Mouse (Mus musculus) CH12.LX (cell line): ENCODE measurements around the gene Banf2. TPM values are rescaled to one million over a fixed set of nuclear protein-coding genes. Genes with fewer than 3 reads are reported as not detected.

Experiments
- DNase-seq: peaks from one replicate; pipeline ENCODE4 v3.0.0-alpha.2; 2013; ENCODE audit errors: extremely low read depth
- H3K27ac ChIP-seq: 2 replicates; pipeline ENCODE4 v1.5.1; 2012; ENCODE audit warnings: low read depth, mild to moderate bottlenecking, control low read depth, moderate library complexity; ENCODE audit not compliant: insufficient read depth
- H3K27me3 ChIP-seq: replicated peaks from 2 replicates; pipeline ENCODE3; 2012; ENCODE audit warnings: inconsistent platforms
- H3K36me3 ChIP-seq, 2 experiments: replicated peaks in 1 of 2; 2 replicates each; pipeline versions ENCODE3 to v1.6.1; 2012; ENCODE audit warnings: inconsistent platforms in 1 of 2, low read length in 1 of 2, mild to moderate bottlenecking in 1 of 2, mixed read lengths in 1 of 2, moderate library complexity in 1 of 2; ENCODE audit not compliant: control insufficient read depth in 1 of 2, insufficient read depth in 1 of 2
- H3K4me1 ChIP-seq, 2 experiments: 2 replicates each; pipeline ENCODE4 v1.6.1; 2012; ENCODE audit warnings: inconsistent platforms in 1 of 2, moderate library complexity in 1 of 2; ENCODE audit not compliant: insufficient read depth in 2 of 2, control insufficient read depth in 1 of 2
- H3K4me2 ChIP-seq: 2 replicates; pipeline ENCODE4 v1.6.1; 2012; ENCODE audit warnings: low read depth, mild to moderate bottlenecking, control low read depth; ENCODE audit not compliant: poor library complexity, insufficient read depth, severe bottlenecking
- H3K4me3 ChIP-seq, 3 experiments: fragments of 150-350 bp in 1 of 3; sonication (generic) in 1 of 3; replicated peaks in 1 of 3; 2 replicates each; pipeline versions ENCODE3 to v1.5.1; 2011 to 2012; ENCODE audit warnings: low read depth in 2 of 3, low read length in 2 of 3, mild to moderate bottlenecking in 2 of 3, moderate library complexity in 2 of 3, control low read depth in 1 of 3, improper control_type of control experiment in 1 of 3, inconsistent platforms in 1 of 3, mixed read lengths in 1 of 3; ENCODE audit not compliant: poor library complexity in 1 of 3
- H3K79me2 ChIP-seq: replicated peaks from 2 replicates; pipeline ENCODE4 v1.6.1; 2012; ENCODE audit warnings: mild to moderate bottlenecking, moderate library complexity; ENCODE audit not compliant: control insufficient read depth, poor library complexity, insufficient read depth, severe bottlenecking; ENCODE audit errors: extremely low read depth
- H3K9ac ChIP-seq: 2 replicates; pipeline ENCODE4 v1.6.1; 2012; ENCODE audit warnings: low read depth, mild to moderate bottlenecking, control low read depth, moderate library complexity; ENCODE audit not compliant: insufficient read depth
- H3K9me3 ChIP-seq: replicated peaks from 2 replicates; pipeline ENCODE3; 2012; ENCODE audit warnings: low read length, inconsistent platforms, mixed read lengths
- ELF1 ChIP-seq: IDR thresholded peaks from 2 replicates; pipeline ENCODE4 v1.6.1; 2014; ENCODE audit warnings: low read depth, mild to moderate bottlenecking, inconsistent platforms, low read length, improper control_type of control experiment
- ETS1 ChIP-seq: conservative IDR thresholded peaks from 2 replicates; pipeline ENCODE4 v1.6.1; 2012; ENCODE audit warnings: low read depth, mild to moderate bottlenecking, inconsistent platforms, low read length, improper control_type of control experiment, moderate library complexity
- HCFC1 ChIP-seq: IDR thresholded peaks from 2 replicates; pipeline ENCODE4 v1.6.1; 2012; ENCODE audit warnings: low read depth, mild to moderate bottlenecking, inconsistent platforms, low read length, improper control_type of control experiment
- IRF4 ChIP-seq: IDR thresholded peaks from 2 replicates; pipeline ENCODE4 v1.6.1; 2014; ENCODE audit warnings: low read depth, mild to moderate bottlenecking, inconsistent platforms, low read length, improper control_type of control experiment
- JUN ChIP-seq: IDR thresholded peaks from 2 replicates; pipeline ENCODE4 v1.6.1; 2011; ENCODE audit warnings: low read depth, mild to moderate bottlenecking, low read length, improper control_type of control experiment, moderate library complexity; ENCODE audit not compliant: insufficient read depth
- KAT2A ChIP-seq: IDR thresholded peaks from 2 replicates; pipeline ENCODE4 v1.6.1; 2012; ENCODE audit warnings: low read length, improper control_type of control experiment, inconsistent platforms; ENCODE audit not compliant: insufficient replicate concordance
- MAFK ChIP-seq: IDR thresholded peaks from 2 replicates; pipeline ENCODE4 v1.6.1; 2011; ENCODE audit warnings: low read length, improper control_type of control experiment; ENCODE audit not compliant: insufficient replicate concordance
- MEF2A ChIP-seq: IDR thresholded peaks from 2 replicates; pipeline ENCODE4 v1.6.1; 2014; ENCODE audit warnings: low read depth, mild to moderate bottlenecking, inconsistent platforms, low read length, improper control_type of control experiment, borderline replicate concordance
- MXI1 ChIP-seq: IDR thresholded peaks from 2 replicates; pipeline ENCODE4 v1.6.1; 2011; ENCODE audit warnings: mild to moderate bottlenecking, low read depth, low read length, improper control_type of control experiment
- RAD21 ChIP-seq: IDR thresholded peaks from 2 replicates; pipeline ENCODE4 v1.6.1; 2011; ENCODE audit warnings: low read depth, mild to moderate bottlenecking, low read length, improper control_type of control experiment, moderate library complexity
- SIN3A ChIP-seq: IDR thresholded peaks from 2 replicates; pipeline ENCODE4 v1.6.1; 2012; ENCODE audit warnings: low read length, improper control_type of control experiment, inconsistent platforms
- TBP ChIP-seq: conservative IDR thresholded peaks from 2 replicates; pipeline ENCODE4 v1.6.1; 2011; ENCODE audit warnings: low read depth, low read length, improper control_type of control experiment
- TCF12 ChIP-seq: IDR thresholded peaks from 2 replicates; pipeline ENCODE4 v1.6.1; 2014; ENCODE audit warnings: low read depth, mild to moderate bottlenecking, inconsistent platforms, low read length, improper control_type of control experiment
- ZKSCAN1 ChIP-seq: IDR thresholded peaks from 2 replicates; pipeline ENCODE4 v1.6.1; 2012; ENCODE audit warnings: low read depth, inconsistent platforms, low read length, improper control_type of control experiment, borderline replicate concordance
- ZNF384 ChIP-seq: IDR thresholded peaks from 2 replicates; pipeline ENCODE4 v1.6.1; 2012; ENCODE audit warnings: low read depth, low read length, improper control_type of control experiment, inconsistent platforms
- dilution Hi-C: fragments of 300-500 bp; cut with MboI; formaldehyde crosslinking; loops from 2 replicates; pipeline ENCODE4 v1.14.3; 2020; ENCODE audit warnings: low sequenced_read_pairs; ENCODE audit not compliant: extremely low pct_unique_long_range_greater_than_20kb, extremely low pct_ligation_motif_present
- in situ Hi-C: fragments of 300-500 bp; cut with MboI; formaldehyde crosslinking; loops from 3 replicates; pipeline ENCODE4 v1.14.3; 2019; ENCODE audit warnings: low sequenced_read_pairs, low pct_ligation_motif_present, low pct_unique_long_range_greater_than_20kb, mixed read lengths
- polyA plus RNA-seq: library from polyadenylated mRNA; unstranded; fragments of >175 nt; gene quantifications from 2 replicates; pipeline ENCODE4 v1.2.1, GENCODE M21; 2012; ENCODE audit warnings: low read depth; ENCODE audit not compliant: insufficient read length
- total RNA-seq, 2 experiments: library from RNA; depleted of rRNA; stranded (reverse); fragments of 300-350 nt in 1 of 2; fragments of >200 nt in 1 of 2; gene quantifications; 2 replicates each; pipeline ENCODE4 v1.2.3; 2012 to 2014

The Banf2 gene
- total and polyA plus RNA-seq, 3 experiments = not detected

DNA sequence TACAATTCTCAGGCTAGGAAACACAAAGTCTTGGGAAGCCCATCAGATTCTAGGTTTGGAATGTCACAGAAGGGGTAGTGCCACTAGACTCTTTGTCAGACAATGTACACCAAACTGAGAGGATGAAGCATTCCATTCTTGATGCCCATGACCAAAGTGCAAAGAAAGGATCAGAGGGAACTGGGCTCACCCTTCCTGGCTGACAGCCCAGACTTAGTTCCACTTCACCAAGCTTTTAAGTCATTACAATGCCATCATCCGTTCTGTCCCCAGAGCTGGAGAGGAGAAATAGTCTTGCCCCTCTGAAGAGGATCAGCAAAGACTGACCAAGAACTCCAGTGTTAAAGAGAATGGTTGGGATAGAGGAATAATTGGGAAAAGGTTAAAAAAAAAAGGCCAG, 41.9 kb upstream of the Banf2 start:
- H3K27ac ChIP-seq = no peak overlapping the region
- TF ChIP-seq ELF1 (no peak), JUN (no peak), RAD21 (no peak), KAT2A (no peak), ZNF384 (no peak), MAFK (no peak), HCFC1 (no peak), SIN3A (no peak), ZKSCAN1 (no peak)
- TF ChIP-seq, all 38 proteins: peak for 0
- no peak overlapping the region for H3K4me2 ChIP-seq
- no peaks in the 10 kb centered on the region for H3K9me3 ChIP-seq
- DNase-seq = no peak
- dilution Hi-C loops = no loop called here
- peaks cover 2 to 41% of the 10 kb centered on the region in 2 experiments for H3K36me3 ChIP-seq
- in situ Hi-C loops = no loop called here
- H3K9ac ChIP-seq = no peak overlapping the region
- H3K79me2 ChIP-seq = peaks cover 19% of the 10 kb centered on the region
- no peaks in the 10 kb centered on the region for H3K27me3 ChIP-seq
- no peak overlapping the region for H3K4me3 ChIP-seq
- peaks cover 18 to 53% of the 10 kb centered on the region in 2 experiments for H3K4me1 ChIP-seq

DNA sequence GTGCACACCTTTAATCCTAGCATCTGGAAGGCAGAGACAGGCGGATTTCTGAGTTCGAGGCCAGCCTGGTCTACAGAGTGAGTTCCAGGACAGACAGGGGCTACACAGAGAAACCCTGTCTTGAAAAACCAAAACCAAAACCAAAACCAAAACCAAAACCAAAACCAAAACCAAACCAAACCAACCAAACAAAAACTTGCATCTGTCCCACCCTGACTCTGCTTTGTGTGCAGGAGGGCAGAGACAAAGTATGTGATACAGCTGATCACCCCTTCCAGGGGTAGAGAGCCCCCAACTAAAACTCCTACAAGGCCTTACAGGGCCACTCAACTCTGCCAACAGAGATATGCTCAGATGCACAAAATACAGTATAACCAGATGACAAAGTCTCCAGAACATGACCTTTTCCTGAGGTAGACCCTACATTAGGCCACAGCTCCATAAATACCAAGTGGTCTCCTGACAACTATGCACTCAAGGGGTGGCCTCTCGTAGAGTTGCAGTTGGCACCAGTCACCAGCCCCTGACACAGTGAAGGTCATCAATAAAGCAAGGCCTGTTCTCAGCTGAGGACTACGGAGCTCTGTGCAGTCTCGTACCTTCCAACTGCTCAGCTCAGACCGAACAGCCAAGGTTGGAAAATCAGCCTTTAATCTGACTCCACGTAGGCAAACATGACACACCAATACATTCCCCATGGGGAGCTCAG, 40.7 kb upstream of the Banf2 start:
- Histone ChIP-seq H3K4me1 (peaks cover 18 to 61% of the 10 kb centered on the region in 2 experiments), H3K9me3 (no peaks in the 10 kb centered on the region), H3K9ac (0 out of 2 replicates have a peak overlapping the region, but pooled peaks have one; percentile 30), H3K27me3 (no peaks in the 10 kb centered on the region), H3K79me2 (peaks cover 20% of the 10 kb centered on the region), H3K27ac (peak overlapping the region; percentile 59), H3K4me3 (peak overlapping the region in 1 of 3 experiments; percentile 41), H3K36me3 (peaks cover 0 to 33% of the 10 kb centered on the region in 2 experiments), H3K4me2 (peak overlapping the region; percentile 34)
- in situ Hi-C loops = no loop called here
- DNase-seq = no peak
- dilution Hi-C loops = no loop called here
- TF ChIP-seq TCF12 (0 out of 2 replicates have a peak, but pooled peaks have one; percentile 20), MXI1 (no peak), TBP (no peak), MEF2A (peak; percentile 34; the same call in 1 of the 2 replicates), ETS1 (peak; percentile 87), SIN3A (0 out of 2 replicates have a peak, but pooled peaks have one; percentile 14), IRF4 (peak; percentile 65)
